Mouse (Mus musculus) monocyte, adult 2 months (primary cell): Measurements from ENCODE around the gene Mtrf1.
"Not testable (repeated sequence)": the region's sequence is repeated elsewhere in the genome, so short reads cannot be mapped to it uniquely, and the experiment has no call there.

ENCODE experiments used
- DNase-seq, 2 experiments: peaks; one replicate each; pipeline ENCODE4 v3.0.0; 2022; ENCODE audit warnings: low spot score in 2 of 2, low read depth in 1 of 2

Mtrf1 gene

GRCm38 (mm10) chr14:79445055-79445620 lies 47.6 kb downstream of the Mtrf1 start:
- DNase-seq = no peak

- DNase-seq = peak; percentile 55 to 67
These were observed 54.4 kb downstream of the Mtrf1 start, which contains the start of gene Kbtbd6 for GRCm38 (mm10) chr14:79451681-79452590. Gene Kbtbd6 (plus strand): TSS chr14:79451835.

- not testable (repeated sequence) for DNase-seq
These were observed 55.0 kb downstream of the Mtrf1 start for GRCm38 (mm10) chr14:79452591-79452934.

GRCm38 (mm10) chr14:79460401-79460800 lies 62.8 kb downstream of the Mtrf1 start:
- DNase-seq = no peak

- no peak for DNase-seq
These were observed 63.4 kb downstream of the Mtrf1 start for GRCm38 (mm10) chr14:79460988-79461387.

DNA sequence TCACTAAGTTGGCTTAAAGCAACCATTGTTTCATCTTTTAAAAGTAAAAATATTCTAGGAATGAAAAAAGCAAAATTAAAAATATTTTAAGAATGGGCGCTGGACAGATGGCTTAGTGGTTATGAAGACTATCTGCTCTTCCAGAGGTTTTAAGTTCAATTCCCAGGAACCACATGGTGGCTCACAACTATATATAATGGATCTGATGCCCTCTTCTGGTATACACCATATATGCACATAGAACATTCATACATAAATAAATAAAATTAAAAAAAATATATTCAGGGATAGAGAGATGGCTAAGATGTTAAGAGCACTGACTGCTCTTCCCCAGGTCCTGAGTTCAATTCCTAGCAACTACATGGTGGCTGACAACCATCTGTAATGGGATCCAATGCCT lies 68.1 kb downstream of the Mtrf1 start:
- DNase-seq = no peak

DNA sequence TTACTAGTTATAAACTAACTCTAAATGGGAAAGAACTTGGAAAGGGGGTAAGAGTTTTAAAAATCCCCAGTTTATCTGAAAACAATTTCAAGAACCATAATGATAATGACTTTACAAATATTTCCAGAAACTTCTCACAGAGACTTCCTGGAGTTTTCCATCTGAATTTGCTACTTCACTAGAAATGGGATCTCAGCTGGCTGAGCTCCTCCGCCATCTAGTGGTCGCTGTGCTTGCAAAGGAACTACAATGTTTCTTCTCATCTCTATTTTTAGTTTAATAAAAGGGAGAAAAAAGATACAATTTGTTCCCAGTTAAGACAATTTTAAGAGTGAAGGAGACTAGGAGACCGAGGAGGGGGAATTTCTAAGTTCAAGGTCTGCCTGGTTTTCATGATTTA lies 70.0 kb downstream of the Mtrf1 start:
- peak in 1 of 2 experiments; percentile 7 for DNase-seq
